Mouse (Mus musculus) cortical plate, adult 2 months (tissue): ENCODE measurements around the gene Spz1. TPM values are rescaled to one million over a fixed set of nuclear protein-coding genes. Genes with fewer than 3 reads are reported as not detected.

Source experiments
- H3K27ac ChIP-seq: fragments of 200-500 bp; 2 replicates; pipeline ENCODE4 v1.5.1; 2012; ENCODE audit warnings: low read length, control low read depth, inconsistent platforms; ENCODE audit not compliant: insufficient read depth
- H3K4me1 ChIP-seq: fragments of 200-500 bp; 2 replicates; pipeline ENCODE4 v1.6.1; 2011; ENCODE audit warnings: low read length; ENCODE audit not compliant: control insufficient read depth, insufficient read depth
- H3K4me3 ChIP-seq: fragments of 200-500 bp; 2 replicates; pipeline ENCODE4 v1.5.1; 2011; ENCODE audit warnings: mild to moderate bottlenecking, low read length, control low read depth; ENCODE audit not compliant: insufficient read depth
- CTCF ChIP-seq: fragments of 200-500 bp; IDR thresholded peaks from 2 replicates; pipeline ENCODE4 v1.5.1; 2011; ENCODE audit warnings: mild to moderate bottlenecking, control low read depth, low read length; ENCODE audit not compliant: insufficient read depth; ENCODE audit errors: extremely low read depth
- POLR2A ChIP-seq: fragments of 200-500 bp; IDR thresholded peaks from 2 replicates; pipeline ENCODE4 v1.6.1; 2011; ENCODE audit warnings: mild to moderate bottlenecking, low read length, control low read depth; ENCODE audit not compliant: insufficient read depth; ENCODE audit errors: extremely low read depth
- polyA plus RNA-seq: library from polyadenylated mRNA; depleted of rRNA; stranded (reverse); fragments of >200 nt; gene quantifications from 2 replicates; pipeline ENCODE4 v1.2.3, GENCODE M21; 2012

Spz1 gene
- polyA plus RNA-seq, 1 experiment = not detected

- TF ChIP-seq POLR2A = no peak
- TF ChIP-seq CTCF = no peak
- H3K4me3 ChIP-seq = no peak overlapping the region
- no peak overlapping the region for H3K27ac ChIP-seq
- no peaks in the 10 kb centered on the region for H3K4me1 ChIP-seq
Measured at GRCm38 (mm10) chr13:92595424-92595823, 19.5 kb upstream of the Spz1 start.

GRCm38 (mm10) chr13:92594907-92595306 lies 18.9 kb upstream of the Spz1 start:
- H3K4me3 ChIP-seq = no peak overlapping the region
- H3K27ac ChIP-seq = no peak overlapping the region
- no peak for TF ChIP-seq CTCF
- no peak for TF ChIP-seq POLR2A
- no peaks in the 10 kb centered on the region for H3K4me1 ChIP-seq

GRCm38 (mm10) chr13:92594481-92594880 lies 18.5 kb upstream of the Spz1 start:
- Histone ChIP-seq H3K27ac (no peak overlapping the region), H3K4me1 (no peaks in the 10 kb centered on the region), H3K4me3 (no peak overlapping the region)
- no peak for TF ChIP-seq POLR2A
- TF ChIP-seq CTCF = no peak

- Histone ChIP-seq H3K27ac (no peak overlapping the region), H3K4me1 (no peaks in the 10 kb centered on the region), H3K4me3 (no peak overlapping the region)
- TF ChIP-seq POLR2A = no peak
- no peak for TF ChIP-seq CTCF
Measured at GRCm38 (mm10) chr13:92593731-92594396, 17.9 kb upstream of the Spz1 start.

- Histone ChIP-seq H3K4me3 (no peak overlapping the region), H3K27ac (no peak overlapping the region), H3K4me1 (no peaks in the 10 kb centered on the region)
- TF ChIP-seq POLR2A (no peak), CTCF (no peak)
Measured at GRCm38 (mm10) chr13:92592786-92593635, 17.0 kb upstream of the Spz1 start.

GRCm38 (mm10) chr13:92592268-92592785 lies 16.4 kb upstream of the Spz1 start:
- H3K4me3 ChIP-seq = no peak overlapping the region
- no peak for TF ChIP-seq POLR2A
- no peak for TF ChIP-seq CTCF
- no peak overlapping the region for H3K27ac ChIP-seq
- H3K4me1 ChIP-seq = no peaks in the 10 kb centered on the region

GRCm38 (mm10) chr13:92591225-92591624 lies 15.3 kb upstream of the Spz1 start:
- H3K4me1 ChIP-seq = no peaks in the 10 kb centered on the region
- H3K27ac ChIP-seq = no peak overlapping the region
- TF ChIP-seq POLR2A = no peak
- TF ChIP-seq CTCF = no peak
- H3K4me3 ChIP-seq = no peak overlapping the region

GRCm38 (mm10) chr13:92589255-92589654 lies 13.3 kb upstream of the Spz1 start:
- Histone ChIP-seq H3K4me3 (no peak overlapping the region), H3K27ac (no peak overlapping the region), H3K4me1 (no peaks in the 10 kb centered on the region)
- no peak for TF ChIP-seq POLR2A
- TF ChIP-seq CTCF = no peak

GRCm38 (mm10) chr13:92588704-92589103 lies 12.7 kb upstream of the Spz1 start:
- no peak overlapping the region for H3K4me3 ChIP-seq
- no peaks in the 10 kb centered on the region for H3K4me1 ChIP-seq
- TF ChIP-seq CTCF = no peak
- TF ChIP-seq POLR2A = no peak
- H3K27ac ChIP-seq = no peak overlapping the region
